Mouse (Mus musculus): Measurements from ENCODE around the gene Rpl23a.

- TF ChIP-seq CTCF (IDR thresholded peaks at IDR 0.05; ENCODE audit: low read depth, low read length): no peak
- TF ChIP-seq POLR2A (IDR thresholded peaks at IDR 0.05; ENCODE audit: borderline replicate concordance, low read depth, low read length): no peak
Measured at GRCm38 (mm10) chr11:78188331-78189233, 5.2 kb upstream of the Rpl23a start, which contains the start of gene Rab34.
